8 mouse cellular contexts compared by ENCODE assay signal in genomic region chr11:60779673-60780189, GRCm38 (mm10). TPM values are rescaled to one million over a fixed set of nuclear protein-coding genes. Genes with fewer than 3 reads are reported as not detected.
DNase-seq lines count a peak whose midpoint lies in the region; ATAC-seq and TF ChIP-seq lines count a peak whose summit lies in the region.

No protein-coding gene starts in this region.

- no peak overlapping the region for H3ac ChIP-seq in myocyte (ENCODE audit: control insufficient read depth, insufficient read length)

- DNase-seq in kidney, postnatal 25 days, result no peak
- no peak for DNase-seq in embryonic facial prominence, embryonic 14.5 days (ENCODE audit: low spot score)
- no peak for DNase-seq in adrenal gland, postnatal 10 days
- DNase-seq in left cerebral cortex, adult 11 months (ENCODE audit: low spot score), result no peak
- no peak for DNase-seq in layer of hippocampus, postnatal 25 days (ENCODE audit: extremely low spot score in 1 of 2, low spot score in 1 of 2)

- peaks cover 66% of the 10 kb centered on the region for H3K4me1 ChIP-seq in kidney, embryonic 15.5 days
- peaks cover 56% of the 10 kb centered on the region for H3K4me1 ChIP-seq in embryonic facial prominence, embryonic 14.5 days (ENCODE audit: control insufficient read depth, insufficient read depth, low read length)
- H3K4me1 ChIP-seq in intestine, embryonic 16.5 days (ENCODE audit: control insufficient read depth, insufficient read depth, low read length), result peaks cover 59% of the 10 kb centered on the region

- WGBS in kidney, embryonic 15.5 days, result 90% methylated on average over 10 of the region's 10 CpGs
- WGBS in embryonic facial prominence, embryonic 14.5 days, result 91% methylated on average over 10 of the region's 10 CpGs
- WGBS in intestine, embryonic 16.5 days, result 87% methylated on average over 10 of the region's 10 CpGs

- no peak overlapping the region for H3K27ac ChIP-seq in kidney, embryonic 15.5 days
- H3K27ac ChIP-seq in embryonic facial prominence, embryonic 14.5 days (replicated peaks; ENCODE audit: low read depth, low read length), result no peak overlapping the region
- H3K27ac ChIP-seq in intestine, embryonic 16.5 days (ENCODE audit: low read length), result no peak overlapping the region

- TF ChIP-seq POLR2A in myocyte (IDR thresholded peaks at IDR 0.05; ENCODE audit: insufficient read length, low read depth), result no peak

- H3K27me3 ChIP-seq in kidney, embryonic 15.5 days, result no peaks in the 10 kb centered on the region
- H3K27me3 ChIP-seq in embryonic facial prominence, embryonic 14.5 days (replicated peaks; ENCODE audit: control insufficient read depth, insufficient read depth, low read length), result no peaks in the 10 kb centered on the region
- H3K27me3 ChIP-seq in intestine, embryonic 16.5 days (replicated peaks; ENCODE audit: control insufficient read depth, insufficient read depth, low read length), result no peaks in the 10 kb centered on the region
- H3K27me3 ChIP-seq in myocyte (ENCODE audit: control insufficient read depth, insufficient read depth, insufficient read length), result no peaks in the 10 kb centered on the region

- H3K4me2 ChIP-seq in kidney, embryonic 15.5 days, result peak overlapping the region; percentile 86
- peak overlapping the region; percentile 38 for H3K4me2 ChIP-seq in embryonic facial prominence, embryonic 14.5 days (ENCODE audit: low read depth, low read length)
- peak overlapping the region; percentile 94 for H3K4me2 ChIP-seq in intestine, embryonic 16.5 days (ENCODE audit: low read depth, low read length)
- H3K4me2 ChIP-seq in myocyte (ENCODE audit: low read depth), result peak overlapping the region; percentile 93

- peaks cover 56% of the 10 kb centered on the region for H3K36me3 ChIP-seq in kidney, embryonic 15.5 days
- peaks cover 42% of the 10 kb centered on the region for H3K36me3 ChIP-seq in embryonic facial prominence, embryonic 14.5 days (ENCODE audit: control insufficient read depth, insufficient read depth, low read length)
- peaks cover 6% of the 10 kb centered on the region for H3K36me3 ChIP-seq in intestine, embryonic 16.5 days (ENCODE audit: control insufficient read depth, insufficient read depth, low read length)
- peaks cover 5% of the 10 kb centered on the region for H3K36me3 ChIP-seq in myocyte (ENCODE audit: control insufficient read depth, insufficient read depth)

- no peaks in the 10 kb centered on the region for H3K9me3 ChIP-seq in kidney, embryonic 15.5 days (replicated peaks)
- no peaks in the 10 kb centered on the region for H3K9me3 ChIP-seq in embryonic facial prominence, embryonic 14.5 days (ENCODE audit: control insufficient read depth, low read length)
- no peaks in the 10 kb centered on the region for H3K9me3 ChIP-seq in intestine, embryonic 16.5 days (ENCODE audit: control insufficient read depth, low read length)

- ATAC-seq in kidney, embryonic 15.5 days (replicated peaks; ENCODE audit: low FRiP score), result no peak
- no peak for ATAC-seq in embryonic facial prominence, embryonic 14.5 days (ENCODE audit: low read depth)
- no peak for ATAC-seq in intestine, embryonic 16.5 days

- peak overlapping the region; percentile 25 for H3K4me3 ChIP-seq in kidney, embryonic 15.5 days (replicated peaks)
- H3K4me3 ChIP-seq in embryonic facial prominence, embryonic 14.5 days (ENCODE audit: low read depth, low read length), result 0 out of 2 replicates have a peak overlapping the region, but pooled peaks have one; percentile 0
- peak overlapping the region; percentile 43 for H3K4me3 ChIP-seq in intestine, embryonic 16.5 days (ENCODE audit: low read length)
- peak overlapping the region; percentile 6 for H3K4me3 ChIP-seq in myocyte

- H3K9ac ChIP-seq in kidney, embryonic 15.5 days, result peak overlapping the region; percentile 29; the same call in 1 of the 2 replicates
- peak overlapping the region; percentile 46; the same call in 1 of the 2 replicates for H3K9ac ChIP-seq in embryonic facial prominence, embryonic 14.5 days (ENCODE audit: low read depth, low read length)
- peak overlapping the region; percentile 44 for H3K9ac ChIP-seq in intestine, embryonic 16.5 days (ENCODE audit: low read depth, low read length)

- H3K79me2 ChIP-seq in myocyte (ENCODE audit: control insufficient read depth, insufficient read depth), result peaks cover 87% of the 10 kb centered on the region

TF ChIP-seq in myocyte, 11 proteins besides CTCF, POLR2A, EP300 and RAD21:
- TF ChIP-seq TCF3 (IDR thresholded peaks at IDR 0.05; ENCODE audit: insufficient read length, low read depth) (no peak), MYOG (IDR thresholded peaks at IDR 0.05; ENCODE audit: control insufficient read depth in 1 of 3, insufficient read depth in 1 of 3, insufficient read length in 2 of 3, low read depth in 2 of 3) (no peak), CEBPB (IDR thresholded peaks at IDR 0.05; ENCODE audit: insufficient read depth, poor library complexity, severe bottlenecking) (no peak), POLR2AphosphoS2 (IDR thresholded peaks at IDR 0.05; ENCODE audit: insufficient read length, low read depth) (no peak), REST (IDR thresholded peaks at IDR 0.05; ENCODE audit: insufficient read depth, insufficient read length) (no peak), TCF12 (IDR thresholded peaks at IDR 0.05; ENCODE audit: insufficient read depth, poor library complexity, severe bottlenecking) (no peak), MAX (IDR thresholded peaks at IDR 0.05; ENCODE audit: low read depth) (no peak), SRF (IDR thresholded peaks at IDR 0.05; ENCODE audit: control insufficient read depth, insufficient read length, low read depth) (no peak), E2F4 (IDR thresholded peaks at IDR 0.05; ENCODE audit: insufficient read depth) (no peak), USF1 (IDR thresholded peaks at IDR 0.05; ENCODE audit: low read depth) (no peak)
TF ChIP-seq in myocyte: peak in this region for 0.

RNA-seq across cellular contexts. Expression of gene Smcr8, which starts 2.4 kb away (rescaled TPM):
- polyA plus RNA-seq in kidney, embryonic 15.5 days (2015; fragmentation: Nextera tagmentation; extraction: Ambion mirVana), result 6.3 and 6.8 TPM in 2 replicates
- polyA plus RNA-seq in embryonic facial prominence, embryonic 14.5 days (2014; fragmentation: Nextera tagmentation; extraction: Ambion mirVana), result 7.2 and 8.7 TPM in 2 replicates
- polyA plus RNA-seq in intestine, embryonic 16.5 days (2015; fragmentation: Nextera tagmentation; extraction: Ambion mirVana), result 5.9 and 7.5 TPM in 2 replicates
- polyA plus RNA-seq in myocyte (2012; fragmentation: generic; extraction: Trizol), result 9.2 TPM
- 10 to 100 TPM; 19.7 to 20.7 TPM for total RNA-seq in adrenal gland, postnatal 10 days (2021)
- total RNA-seq in layer of hippocampus, postnatal 25 days (2021), result 10 to 100 TPM; 29.1 to 30.6 TPM

RNA-seq across cellular contexts. Expression of gene Top3a, which starts 2.6 kb away (rescaled TPM):
- polyA plus RNA-seq in kidney, embryonic 15.5 days (2015; fragmentation: Nextera tagmentation; extraction: Ambion mirVana), result 17.3 TPM in 2 replicates
- polyA plus RNA-seq in embryonic facial prominence, embryonic 14.5 days (2014; fragmentation: Nextera tagmentation; extraction: Ambion mirVana), result 12.1 and 16.4 TPM in 2 replicates
- polyA plus RNA-seq in intestine, embryonic 16.5 days (2015; fragmentation: Nextera tagmentation; extraction: Ambion mirVana), result 9.2 and 10.4 TPM in 2 replicates
- 5.7 TPM for polyA plus RNA-seq in myocyte (2012; fragmentation: generic; extraction: Trizol)
- 10 to 100 TPM in 1 of 2 experiments, 1 to 10 TPM in 1; 7.7 to 10.2 TPM for total RNA-seq in adrenal gland, postnatal 10 days (2021)
- 1 to 10 TPM; 5.0 to 6.2 TPM for total RNA-seq in layer of hippocampus, postnatal 25 days (2021)

RNA-seq across cellular contexts. Expression of gene Shmt1, which starts 31.8 kb away (rescaled TPM):
- 72.5 and 79.3 TPM in 2 replicates for polyA plus RNA-seq in kidney, embryonic 15.5 days (2015; fragmentation: Nextera tagmentation; extraction: Ambion mirVana)
- 30.2 and 35.7 TPM in 2 replicates for polyA plus RNA-seq in embryonic facial prominence, embryonic 14.5 days (2014; fragmentation: Nextera tagmentation; extraction: Ambion mirVana)
- 112 and 126 TPM in 2 replicates for polyA plus RNA-seq in intestine, embryonic 16.5 days (2015; fragmentation: Nextera tagmentation; extraction: Ambion mirVana)
- polyA plus RNA-seq in myocyte (2012; fragmentation: generic; extraction: Trizol), result 6.6 TPM
- 100 to 1,000 TPM in 1 of 2 experiments, 10 to 100 TPM in 1; 89.0 to 103 TPM for total RNA-seq in adrenal gland, postnatal 10 days (2021)
- 1 to 10 TPM; 4.9 to 7.4 TPM for total RNA-seq in layer of hippocampus, postnatal 25 days (2021)

RNA-seq across cellular contexts. Expression of gene Dhrs7b, which starts 50.7 kb away (rescaled TPM):
- 36.0 and 38.2 TPM in 2 replicates for polyA plus RNA-seq in kidney, embryonic 15.5 days (2015; fragmentation: Nextera tagmentation; extraction: Ambion mirVana)
- polyA plus RNA-seq in embryonic facial prominence, embryonic 14.5 days (2014; fragmentation: Nextera tagmentation; extraction: Ambion mirVana), result 32.7 and 32.9 TPM in 2 replicates
- polyA plus RNA-seq in intestine, embryonic 16.5 days (2015; fragmentation: Nextera tagmentation; extraction: Ambion mirVana), result 70.8 and 71.3 TPM in 2 replicates
- 51.2 TPM for polyA plus RNA-seq in myocyte (2012; fragmentation: generic; extraction: Trizol)
- 10 to 100 TPM; 44.4 to 46.7 TPM for total RNA-seq in adrenal gland, postnatal 10 days (2021)
- 10 to 100 TPM; 27.6 to 31.5 TPM for total RNA-seq in layer of hippocampus, postnatal 25 days (2021)

RNA-seq across cellular contexts. Expression of gene Mief2, which starts 51.5 kb away (rescaled TPM):
- polyA plus RNA-seq in kidney, embryonic 15.5 days (2015; fragmentation: Nextera tagmentation; extraction: Ambion mirVana), result 15.7 TPM in 2 replicates
- 17.3 and 18.8 TPM in 2 replicates for polyA plus RNA-seq in embryonic facial prominence, embryonic 14.5 days (2014; fragmentation: Nextera tagmentation; extraction: Ambion mirVana)
- 9.8 and 10.7 TPM in 2 replicates for polyA plus RNA-seq in intestine, embryonic 16.5 days (2015; fragmentation: Nextera tagmentation; extraction: Ambion mirVana)
- 49.7 TPM for polyA plus RNA-seq in myocyte (2012; fragmentation: generic; extraction: Trizol)
- total RNA-seq in adrenal gland, postnatal 10 days (2021), result 10 to 100 TPM; 31.8 to 43.9 TPM
- total RNA-seq in layer of hippocampus, postnatal 25 days (2021), result 10 to 100 TPM; 22.8 to 26.1 TPM

Comparison
In these comparisons a context has a peak if more than half of its experiments do, and no peak if none do; other contexts are left out.
1. H3K4me2 ChIP-seq: peak in every context shown above with its lines; median percentile 94 in intestine, embryonic 16.5 days; 93 in myocyte; 86 in kidney, embryonic 15.5 days; 38 in embryonic facial prominence, embryonic 14.5 days.